Mouse (Mus musculus) left cerebral cortex, adult 11 months (tissue): ENCODE data around the gene Rnls.

Experiments
- DNase-seq: peaks from one replicate; pipeline ENCODE4 v3.0.0; 2022; ENCODE audit warnings: low spot score

Rnls gene

DNA sequence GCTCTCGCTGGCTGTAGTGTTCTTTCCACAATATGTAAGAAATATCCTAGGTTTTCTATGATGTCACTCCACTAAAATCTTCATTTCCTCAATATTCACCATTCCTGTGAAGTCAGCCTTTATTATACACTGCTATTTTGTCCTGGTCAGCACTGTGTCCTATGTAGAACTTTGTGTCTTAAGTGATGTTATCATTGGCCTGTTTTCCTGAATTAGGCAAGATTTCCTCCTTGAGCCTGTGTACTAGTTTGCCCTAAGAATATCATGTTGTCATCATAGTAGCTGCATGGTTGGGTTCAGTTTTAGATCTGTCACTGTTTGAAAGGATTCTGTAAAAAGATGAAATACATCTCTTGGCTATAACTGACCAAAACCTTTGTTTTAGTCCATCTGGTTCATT, 203.3 kb downstream of the Rnls start:
- no peak for DNase-seq

DNA sequence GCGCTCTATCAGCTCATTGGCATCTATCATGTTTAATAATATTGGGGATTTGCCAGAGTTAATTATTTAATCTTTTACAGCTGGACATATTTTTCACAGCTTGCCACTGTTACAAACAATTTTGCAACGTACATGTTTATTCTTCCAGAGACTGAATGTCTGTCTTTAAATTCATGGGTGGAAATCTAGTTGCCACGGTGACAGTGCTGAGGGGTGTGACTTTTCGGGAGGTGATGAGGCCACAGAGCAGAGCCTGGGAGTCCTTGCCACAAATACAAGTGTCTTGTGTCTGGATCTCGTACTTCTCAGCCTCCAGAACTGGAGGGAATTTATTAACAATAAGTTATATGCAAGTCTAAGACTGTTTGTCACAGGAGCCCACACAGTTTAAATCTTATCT, 212.5 kb downstream of the Rnls start:
- DNase-seq, result no peak

DNA sequence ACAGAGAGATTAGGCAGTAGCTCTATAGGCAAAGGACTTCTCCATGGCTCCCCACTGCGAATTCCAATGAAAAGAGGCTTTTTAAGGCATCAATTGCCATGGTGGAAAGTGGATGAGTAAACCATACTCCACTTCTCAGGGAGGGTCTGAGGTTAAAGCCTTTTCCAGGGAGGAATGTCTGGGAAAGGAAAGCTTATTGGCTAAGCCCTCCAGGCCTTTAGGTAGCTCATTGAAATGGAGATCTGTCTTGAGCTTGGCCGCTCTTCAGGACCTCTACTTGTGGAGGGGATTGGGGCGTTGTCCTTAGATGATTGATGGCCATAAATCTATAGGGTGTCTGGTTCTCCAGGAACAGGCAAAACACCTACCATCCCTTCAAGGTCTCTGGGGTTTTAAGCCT, 213.2 kb downstream of the Rnls start:
- no peak for DNase-seq

DNA sequence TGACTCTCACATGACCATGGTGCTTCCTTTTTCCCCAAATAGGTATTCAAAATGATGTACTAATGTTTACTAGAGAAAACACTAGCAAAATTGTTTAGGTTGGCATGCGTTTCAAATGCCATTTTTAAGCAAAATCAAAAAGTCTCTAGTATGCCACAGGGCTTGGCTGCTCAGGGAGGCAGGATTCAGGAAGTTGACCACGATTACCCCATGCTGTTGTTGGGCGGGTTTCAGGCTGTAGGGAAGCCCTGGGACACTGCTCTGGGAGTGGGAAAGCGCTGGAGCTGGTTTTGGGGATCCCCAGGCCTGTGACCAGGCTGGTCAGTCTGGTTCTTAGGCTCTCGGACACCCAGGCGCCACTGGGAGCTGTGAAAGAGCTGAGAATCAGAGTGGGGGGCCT, 213.7 kb downstream of the Rnls start:
- no peak for DNase-seq

DNA sequence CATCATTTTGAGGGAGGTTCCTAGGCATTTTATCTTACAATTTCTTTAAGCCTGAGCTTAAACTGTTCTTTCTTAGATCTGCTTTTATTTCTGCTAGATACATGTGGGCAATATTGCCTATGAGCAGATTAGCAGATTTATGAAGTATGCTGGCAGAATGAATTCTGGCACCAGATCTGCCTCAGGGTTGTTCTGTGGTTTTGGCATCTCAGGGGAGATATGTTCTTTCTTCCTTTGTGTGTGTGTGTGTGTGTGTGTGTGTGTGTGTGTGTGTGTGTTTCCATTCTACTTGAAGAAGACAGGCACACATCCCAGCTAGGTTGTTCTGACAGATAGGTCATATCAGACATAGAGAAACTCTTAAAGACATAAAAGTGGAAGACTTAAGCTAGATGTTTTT, 218.1 kb downstream of the Rnls start:
- DNase-seq, result no peak

DNA sequence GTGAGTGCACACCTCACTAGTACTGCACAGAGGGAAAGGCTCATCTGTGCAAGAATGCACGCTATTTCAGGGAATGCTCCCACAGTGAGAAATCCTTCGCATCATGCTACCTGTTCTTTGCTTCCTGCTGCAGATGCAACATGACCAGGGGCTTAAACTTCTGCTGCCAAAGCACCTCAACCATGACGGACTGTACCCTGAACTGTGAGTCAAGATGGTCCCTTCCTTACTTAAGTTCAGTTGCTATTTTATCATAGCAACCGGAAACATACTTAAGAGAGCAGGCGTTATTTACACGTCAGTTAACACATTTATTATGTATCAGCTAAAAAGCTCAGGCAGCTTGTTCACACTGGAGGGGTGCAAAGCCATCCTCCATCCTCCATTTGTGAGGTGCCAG, 222.2 kb downstream of the Rnls start:
- DNase-seq, result no peak

DNA sequence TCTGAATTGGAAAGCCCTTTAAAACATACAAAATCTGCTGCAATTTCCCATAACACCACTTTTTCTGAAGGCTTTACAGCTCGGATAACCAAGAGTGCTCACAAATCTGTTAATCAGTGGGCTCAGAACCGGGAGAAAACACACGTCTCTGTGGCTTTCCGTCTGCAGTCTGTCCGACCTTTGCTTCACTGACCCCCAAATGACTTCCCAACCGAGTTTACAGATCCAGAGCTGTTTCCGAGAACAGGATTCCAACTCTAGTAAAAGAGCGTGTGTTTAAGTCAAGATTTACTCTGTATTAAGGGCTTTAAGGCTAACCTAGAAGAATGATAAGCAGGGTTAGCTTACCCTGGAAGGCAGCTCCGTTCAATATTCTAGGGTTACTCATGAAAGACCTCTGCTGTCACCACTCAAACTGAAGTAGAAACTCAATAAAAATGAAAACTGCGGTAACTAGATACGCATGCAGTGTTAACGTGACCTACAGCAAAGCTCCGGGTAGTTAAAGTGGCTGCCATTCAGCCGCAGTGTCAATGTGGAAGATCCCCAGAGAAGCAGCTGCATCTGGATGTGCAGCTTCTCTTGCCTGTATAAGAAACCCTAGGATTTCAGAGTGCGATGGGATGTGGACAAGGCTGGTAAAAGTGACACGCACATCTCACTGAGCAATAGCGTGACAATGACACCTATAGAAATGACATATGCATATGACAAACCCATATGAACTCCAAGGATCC, 224.4 kb downstream of the Rnls start:
- DNase-seq, result no peak

DNA sequence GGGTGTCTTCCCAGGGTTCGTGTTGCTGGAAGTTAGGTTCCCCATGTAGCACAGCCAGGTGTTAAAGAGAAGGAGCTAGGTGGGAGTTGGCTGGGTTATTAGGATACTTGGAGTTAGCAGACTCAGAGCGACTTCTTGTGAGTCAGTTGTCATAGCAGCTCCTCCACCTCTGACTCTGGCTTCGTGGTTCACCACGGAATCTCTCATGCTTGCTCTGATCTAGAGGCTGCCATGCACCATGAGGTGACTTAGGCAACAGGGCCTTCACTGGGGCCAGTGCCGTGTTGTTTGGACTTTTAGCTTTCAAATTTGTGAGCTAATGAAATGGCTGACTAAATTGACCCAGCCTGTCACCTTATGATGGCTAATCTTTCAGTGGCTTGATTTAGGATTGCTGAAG, 227.3 kb downstream of the Rnls start:
- DNase-seq, result no peak

DNA sequence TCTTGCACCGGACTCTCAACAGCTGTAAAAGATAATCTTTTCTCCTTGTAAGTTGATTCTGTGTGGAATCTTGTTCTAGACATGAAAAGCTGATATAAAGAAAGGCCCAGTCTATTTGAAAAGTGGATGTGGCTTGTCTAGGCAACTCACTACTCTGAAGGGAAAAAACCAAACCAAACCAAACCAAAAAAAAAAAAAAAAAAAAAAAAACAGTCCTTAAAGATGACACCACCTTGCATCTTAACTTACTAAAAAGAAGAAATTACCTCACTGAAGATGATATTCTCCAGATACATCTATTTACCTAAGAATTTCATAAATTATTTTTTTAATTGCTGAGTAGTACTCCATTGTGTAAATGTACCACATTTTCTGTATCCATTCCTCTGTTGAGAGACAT, 230.2 kb downstream of the Rnls start:
- no peak for DNase-seq

DNA sequence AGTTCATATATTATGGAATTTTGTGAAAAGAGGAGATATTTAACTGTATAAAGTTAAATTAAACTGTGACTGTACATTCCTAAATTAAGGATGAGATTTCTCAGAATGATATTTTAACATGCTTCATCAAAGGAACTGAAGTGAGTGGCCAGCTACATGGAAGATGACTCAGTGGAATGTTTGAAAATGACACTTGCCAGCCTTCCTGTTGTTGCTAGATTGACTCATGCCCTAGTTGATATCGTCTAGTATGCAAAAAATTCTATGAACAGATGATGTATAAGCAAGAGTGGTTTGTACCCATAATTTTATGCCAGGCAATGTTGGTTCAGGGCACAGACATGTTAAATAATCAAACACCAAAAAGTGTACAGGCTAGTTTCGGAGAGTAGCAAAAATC, 232.2 kb downstream of the Rnls start:
- DNase-seq, result no peak

DNA sequence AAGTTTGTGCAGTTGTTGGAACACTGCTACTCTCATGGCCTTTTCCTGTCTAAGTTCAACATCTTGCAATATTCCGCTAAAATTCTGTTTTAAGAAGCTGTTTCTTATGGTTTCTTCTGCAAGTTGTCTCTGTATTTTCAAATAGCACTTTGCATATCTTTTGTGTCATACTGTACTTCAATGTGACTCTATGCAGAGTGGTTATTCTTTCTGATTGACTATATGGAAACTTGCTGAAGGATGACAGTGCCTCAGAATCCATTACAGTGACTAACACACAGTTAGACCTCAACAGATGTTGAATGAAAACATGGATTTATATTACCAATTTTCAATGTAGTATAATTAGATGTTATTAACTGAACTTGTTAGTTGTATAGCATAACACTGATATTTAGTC, 232.9 kb downstream of the Rnls start:
- DNase-seq, result no peak

DNA sequence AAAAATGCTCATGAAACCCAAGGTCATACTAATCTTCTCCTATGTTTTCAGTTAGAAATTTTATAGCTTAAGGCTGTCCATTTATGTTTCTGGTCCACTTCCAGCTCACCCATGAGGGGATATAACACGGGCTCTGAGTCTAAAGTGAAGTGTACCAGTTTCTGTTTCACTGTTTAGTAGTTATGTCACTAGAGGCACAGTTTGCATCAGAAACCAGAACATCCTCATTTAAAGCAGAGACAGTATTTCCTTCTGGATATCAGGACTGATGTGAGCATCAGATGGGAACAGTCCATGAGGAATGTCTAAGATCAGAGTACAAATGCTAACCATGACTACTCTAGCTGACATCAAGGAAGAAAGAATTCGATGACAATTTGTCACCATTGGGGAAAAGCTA, 233.9 kb downstream of the Rnls start:
- DNase-seq, result no peak

DNA sequence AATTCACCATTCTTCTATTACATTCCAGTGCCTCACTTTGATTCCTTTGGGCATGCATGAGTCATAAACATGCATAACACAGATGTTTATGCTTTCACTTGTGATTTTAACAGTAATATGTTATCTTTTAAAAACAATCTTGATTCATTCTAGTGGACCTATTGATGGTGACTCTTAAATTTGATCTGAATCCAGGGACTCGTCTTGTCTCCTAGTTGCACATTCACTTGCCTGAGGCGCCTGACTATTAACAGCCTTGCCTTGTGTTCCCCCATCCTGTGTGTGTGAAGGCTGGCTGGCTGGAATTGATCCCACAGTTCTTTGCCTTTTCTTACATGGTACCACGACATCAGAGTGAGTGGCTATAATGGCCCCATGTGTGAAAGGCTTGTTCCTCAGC, 243.7 kb downstream of the Rnls start:
- no peak for DNase-seq

DNA sequence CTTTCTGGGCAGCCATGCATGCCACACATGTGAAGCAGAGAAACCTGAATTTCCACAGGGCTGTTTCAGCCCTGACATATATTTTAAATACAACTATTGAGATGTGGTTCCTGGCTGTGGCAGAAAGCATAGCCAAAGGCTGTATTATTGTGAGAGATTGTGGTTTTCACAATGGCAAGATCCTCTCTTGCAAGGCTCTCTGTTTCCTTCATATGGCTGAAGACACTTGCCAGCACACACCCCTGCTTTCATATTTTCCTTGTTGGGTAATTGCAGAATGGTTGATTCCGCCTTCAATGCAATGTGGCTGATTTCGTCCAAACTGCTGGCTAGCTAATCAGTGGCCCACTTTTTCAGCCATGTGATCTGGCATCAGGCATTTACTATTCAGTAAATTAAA, 248.9 kb downstream of the Rnls start:
- DNase-seq, result no peak

DNA sequence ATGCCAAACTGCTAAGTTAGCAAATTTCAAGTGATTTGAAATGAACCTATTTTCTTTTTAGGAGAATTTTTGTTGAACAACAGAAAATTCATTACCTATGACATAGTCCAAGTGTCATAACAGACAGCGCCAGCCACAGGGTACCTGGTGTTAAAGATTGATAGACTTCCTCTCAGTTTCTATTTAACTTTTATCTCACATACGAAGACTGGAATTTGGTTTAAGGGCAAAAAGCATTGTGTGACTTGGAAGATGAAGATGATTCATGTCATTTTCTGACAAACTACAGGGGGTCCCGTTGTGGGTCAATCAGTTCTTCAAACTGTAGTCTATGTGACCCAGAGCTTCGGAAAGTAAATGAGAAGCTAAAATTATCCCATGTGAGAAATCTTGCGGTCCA, 254.8 kb downstream of the Rnls start:
- DNase-seq, result no peak

DNA sequence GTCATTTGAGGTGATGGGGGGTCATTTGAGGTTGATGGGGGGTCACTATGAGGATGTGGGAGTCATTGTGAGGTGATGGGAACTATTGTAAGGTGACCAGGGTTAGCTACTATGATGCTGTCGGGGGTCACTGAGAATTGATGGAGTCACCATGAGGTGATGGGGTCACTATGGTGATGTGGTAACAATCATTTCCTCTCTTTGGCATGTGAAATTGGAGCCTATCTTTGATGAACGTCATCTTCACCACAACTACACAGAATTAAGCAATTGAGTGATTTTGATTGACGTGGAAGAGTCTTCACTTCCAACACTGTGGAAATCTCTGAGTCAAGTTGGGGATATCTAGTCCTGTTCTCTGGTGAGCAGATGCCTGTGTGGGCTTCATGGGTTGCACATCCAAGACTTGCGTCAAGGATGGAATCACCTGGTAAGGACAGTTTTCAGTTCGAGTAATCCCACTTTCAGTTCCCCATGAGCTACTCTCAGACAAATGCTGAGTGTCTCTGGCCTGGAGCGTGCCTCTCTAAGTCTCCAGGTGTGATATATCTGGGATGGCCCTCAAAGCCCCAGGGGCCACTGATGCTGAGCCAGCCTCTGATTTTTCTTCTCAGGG, 269.4 kb downstream of the Rnls start:
- no peak for DNase-seq

DNA sequence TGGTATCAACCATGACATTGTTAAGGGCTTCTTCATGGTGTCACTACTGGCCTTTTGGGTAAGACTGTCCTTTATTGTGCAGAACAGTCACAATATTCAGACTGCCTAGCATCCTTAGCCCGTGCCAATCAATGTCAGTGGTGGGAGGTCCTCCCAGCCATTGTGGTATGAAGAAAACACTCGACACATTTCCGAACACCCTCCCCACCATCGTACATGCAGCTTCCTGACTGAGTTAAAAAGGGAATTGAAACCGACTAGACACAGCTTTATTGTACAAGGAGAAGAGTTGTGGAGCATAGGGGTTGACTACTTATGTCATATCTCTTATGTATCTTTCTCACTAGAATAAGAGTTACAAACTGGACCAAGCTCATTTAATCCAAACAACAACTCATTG, 272.1 kb downstream of the Rnls start:
- DNase-seq, result no peak

DNA sequence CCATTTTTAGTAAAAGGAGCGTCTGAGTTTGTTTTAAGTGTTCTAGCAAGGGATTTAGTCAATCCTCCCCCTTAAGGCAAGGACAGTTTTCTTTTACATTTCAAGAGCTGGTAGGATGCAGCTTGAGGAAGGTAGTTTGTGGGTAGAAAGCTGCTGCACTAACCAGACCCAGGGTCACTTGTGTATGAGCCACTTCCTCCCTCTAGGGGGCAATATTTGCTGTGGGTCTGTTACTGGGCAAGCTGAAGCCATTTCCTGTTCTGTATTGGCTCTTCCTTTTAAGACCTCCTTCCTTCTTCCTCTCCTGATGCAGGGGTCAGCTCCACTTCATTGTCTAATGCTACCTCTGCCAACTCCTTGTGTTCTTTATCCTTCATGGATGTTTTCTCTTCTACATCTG, 273.2 kb downstream of the Rnls start:
- no peak for DNase-seq

DNA sequence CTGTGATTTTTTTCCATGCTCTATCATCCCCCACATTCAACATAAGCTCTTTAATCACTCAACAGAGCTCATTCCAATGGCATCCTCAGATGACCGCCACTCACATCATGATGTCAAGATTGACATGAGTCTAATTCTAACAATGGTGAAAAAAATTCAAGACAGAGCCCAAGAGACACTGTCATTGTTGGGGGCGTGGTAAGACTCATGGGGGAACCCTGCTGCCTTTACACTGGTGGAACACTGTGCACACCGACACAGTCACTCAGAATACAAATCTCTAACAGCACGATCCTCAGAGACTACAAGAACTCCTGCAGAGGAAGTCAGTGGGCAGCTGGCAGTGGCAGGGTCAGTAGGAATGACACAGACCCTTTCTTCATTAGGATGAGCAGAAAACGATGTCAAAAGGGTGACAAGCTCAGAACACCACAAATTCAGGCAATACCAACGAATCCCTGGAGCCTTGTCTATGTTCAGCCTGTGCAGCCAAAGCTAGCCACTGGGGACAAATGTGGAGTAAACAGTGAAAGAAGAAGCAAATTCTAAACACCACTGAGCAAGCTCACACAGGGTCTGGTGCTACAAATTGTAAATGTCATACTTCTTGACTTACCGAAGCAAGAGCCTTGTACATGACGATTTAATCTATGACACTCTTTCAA, 277.3 kb downstream of the Rnls start:
- no peak for DNase-seq

DNA sequence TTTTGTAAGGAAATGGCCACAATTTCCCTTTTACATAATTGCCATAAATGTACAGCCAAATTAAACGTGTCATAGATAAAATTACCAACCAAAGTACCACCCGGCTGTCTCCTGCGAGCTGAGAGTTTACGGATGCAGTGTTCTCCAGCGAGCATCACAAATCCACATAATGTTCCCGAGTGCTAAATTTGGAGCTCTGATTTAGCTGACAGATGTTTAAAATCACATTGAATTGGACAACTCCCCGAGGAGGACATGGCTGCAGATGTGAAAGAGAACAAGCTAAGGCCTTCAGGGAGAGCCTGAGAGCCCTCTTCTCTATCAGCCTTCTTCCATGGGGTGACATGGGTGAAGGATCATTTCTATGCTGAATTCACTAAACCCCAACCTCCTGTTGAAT, 278.3 kb downstream of the Rnls start:
- no peak for DNase-seq

DNA sequence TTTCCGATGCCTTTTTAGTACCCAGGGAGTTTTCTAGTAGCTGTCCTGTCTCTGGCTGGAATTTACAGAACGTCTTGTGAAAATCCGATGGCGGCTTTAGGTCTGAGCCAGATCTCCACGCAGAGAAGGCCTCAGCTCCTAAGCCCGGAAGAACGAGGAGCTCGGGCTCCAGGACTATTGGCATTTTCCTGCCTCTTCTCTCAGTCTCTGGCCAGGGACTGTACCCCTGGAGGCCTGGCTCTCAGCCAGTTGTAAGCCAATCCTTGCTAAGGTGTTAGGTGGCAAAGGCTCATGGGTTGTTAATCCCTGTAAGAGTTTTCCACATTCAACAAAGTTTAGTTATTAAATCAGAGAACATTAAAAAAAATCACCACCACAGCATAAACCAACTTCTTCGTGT, 281.7 kb downstream of the Rnls start:
- DNase-seq, result no peak

DNA sequence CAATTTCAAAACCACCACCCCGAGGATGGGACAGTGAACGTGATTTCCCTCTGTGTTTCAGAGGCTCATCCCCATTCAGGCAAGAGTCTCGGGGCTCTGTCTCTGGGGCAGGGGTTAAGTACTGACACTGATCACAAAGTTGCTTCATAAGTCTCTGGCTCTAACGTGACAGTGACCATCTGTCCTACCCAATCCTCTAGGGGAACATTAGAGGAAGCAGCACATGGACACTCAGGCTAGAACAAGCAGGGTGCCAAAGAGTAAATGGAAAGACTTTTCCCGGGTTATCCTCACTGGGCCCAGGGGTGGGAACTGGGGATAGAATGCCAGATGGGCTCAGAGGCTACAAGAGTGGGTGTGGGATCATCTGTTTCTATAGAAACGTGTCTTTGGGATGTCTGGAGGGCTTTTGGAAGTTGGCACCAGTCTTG, 282.1 kb downstream of the Rnls start:
- DNase-seq, result no peak

DNA sequence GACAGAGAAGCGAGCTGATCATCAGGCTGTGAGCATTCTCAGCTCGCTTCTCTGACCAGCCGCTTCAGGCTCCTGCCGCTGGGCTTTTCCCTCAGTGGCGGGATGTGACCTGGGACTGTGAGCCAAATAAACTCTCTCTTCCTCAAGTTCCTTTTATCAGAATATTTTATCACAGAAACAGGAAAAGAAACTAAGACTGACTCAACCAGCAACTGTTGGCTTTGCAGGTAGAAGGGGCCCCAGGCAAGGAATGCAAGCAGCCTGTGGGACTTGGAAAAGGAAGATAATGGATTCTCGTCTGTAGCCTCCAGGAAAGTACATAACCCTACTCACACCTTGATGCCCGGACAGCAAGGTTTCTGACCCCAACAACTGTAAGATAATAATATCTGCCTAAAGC, 283.0 kb downstream of the Rnls start:
- DNase-seq, result no peak

DNA sequence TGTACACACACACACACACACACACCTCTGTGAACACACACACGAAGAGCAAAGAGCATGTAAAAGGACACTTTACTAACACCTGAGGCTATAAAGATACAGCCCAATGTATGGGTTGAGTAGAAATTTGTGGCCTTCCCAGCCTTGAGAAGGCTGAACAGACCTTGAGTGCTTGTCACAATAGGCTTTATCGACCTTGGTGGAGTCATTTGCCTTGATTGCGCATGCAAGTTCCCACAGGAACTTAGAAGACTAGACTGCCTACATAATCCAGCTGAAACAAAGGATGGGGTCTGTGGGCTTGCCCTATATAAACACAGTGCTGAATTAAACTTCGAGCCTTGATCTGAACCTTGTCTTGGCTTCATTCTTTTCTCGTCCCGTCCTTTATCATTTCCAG, 288.2 kb downstream of the Rnls start:
- DNase-seq, result no peak
